Mouse (Mus musculus): ENCODE measurements around the gene Pum2. TPM values are rescaled to one million over a fixed set of nuclear protein-coding genes. Genes with fewer than 3 reads are reported as not detected.

The Pum2 gene
- total RNA-seq, 1 experiment from 2014 or later: 138 TPM

DNA sequence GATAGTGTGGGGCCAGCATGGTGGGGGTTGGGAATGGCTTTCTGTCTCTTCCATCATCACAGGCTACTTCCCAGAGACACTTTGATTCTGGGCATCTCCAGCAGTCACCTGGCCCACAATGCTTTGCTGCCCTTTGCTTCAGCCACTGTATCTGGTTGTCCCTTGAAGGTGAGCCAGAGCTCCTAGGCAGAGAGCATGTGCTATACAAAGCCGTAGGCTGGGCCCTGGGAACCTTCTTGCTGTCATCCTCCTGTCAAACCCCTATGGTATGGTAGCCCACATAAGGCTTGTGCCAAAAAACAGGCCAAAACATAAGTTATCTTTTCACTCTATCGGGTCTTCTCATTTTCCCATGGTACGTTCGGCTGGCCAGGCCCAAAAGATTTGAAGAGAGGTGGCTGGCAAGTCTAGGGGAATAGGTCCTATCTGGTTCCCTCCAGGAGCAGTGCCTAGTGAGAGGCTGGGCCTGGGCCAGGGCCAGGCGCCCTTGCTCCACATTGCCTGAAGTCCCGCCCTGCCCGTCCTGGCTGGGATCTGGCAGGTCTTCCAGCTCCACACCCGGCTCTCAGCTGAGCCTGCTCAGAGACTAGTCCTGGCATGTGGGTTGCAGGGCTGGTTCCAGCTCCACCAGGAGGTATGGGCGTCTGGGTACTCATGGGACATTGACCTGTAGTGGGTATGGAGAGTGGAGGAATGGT is 107.9 kb downstream of the Pum2 start:
- no peak for ATAC-seq (replicated peaks; ENCODE audit: insufficient number of reproducible peaks, low FRiP score, low TSS enrichment, poor library complexity, severe bottlenecking)

DNA sequence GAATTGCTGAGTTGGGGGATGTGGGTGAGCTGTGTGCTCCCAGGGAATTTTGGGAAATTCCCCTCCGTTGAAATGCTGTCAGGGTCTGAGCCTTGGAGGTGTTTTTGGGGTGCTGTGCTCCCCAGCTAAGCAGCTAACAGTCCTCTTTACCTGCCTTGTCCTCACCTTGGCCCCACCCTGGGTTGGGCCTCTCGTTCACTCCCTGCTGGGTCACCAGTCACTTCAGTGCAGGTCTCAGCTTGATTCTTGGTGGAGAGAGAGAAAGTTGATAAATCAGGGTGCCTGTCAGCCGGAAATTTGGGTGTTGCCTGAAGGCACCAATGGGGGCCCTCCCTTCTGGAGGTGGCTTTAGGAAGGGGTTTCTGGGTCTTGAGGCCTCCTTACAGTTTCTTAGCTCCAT is 108.6 kb downstream of the Pum2 start:
- ATAC-seq (replicated peaks; ENCODE audit: insufficient number of reproducible peaks, low FRiP score, low TSS enrichment, poor library complexity, severe bottlenecking): no peak

GRCm38 (mm10) chr12:8784189-8784588 is 110.3 kb downstream of the Pum2 start:
- no peak for ATAC-seq (replicated peaks; ENCODE audit: insufficient number of reproducible peaks, low FRiP score, low TSS enrichment, poor library complexity, severe bottlenecking)

- no peak for ATAC-seq (replicated peaks; ENCODE audit: insufficient number of reproducible peaks, low FRiP score, low TSS enrichment, poor library complexity, severe bottlenecking)
Measured at GRCm38 (mm10) chr12:8786476-8786875, 112.5 kb downstream of the Pum2 start.

GRCm38 (mm10) chr12:8786984-8787730 is 113.2 kb downstream of the Pum2 start:
- no peak for ATAC-seq (replicated peaks; ENCODE audit: insufficient number of reproducible peaks, low FRiP score, low TSS enrichment, poor library complexity, severe bottlenecking)

DNA sequence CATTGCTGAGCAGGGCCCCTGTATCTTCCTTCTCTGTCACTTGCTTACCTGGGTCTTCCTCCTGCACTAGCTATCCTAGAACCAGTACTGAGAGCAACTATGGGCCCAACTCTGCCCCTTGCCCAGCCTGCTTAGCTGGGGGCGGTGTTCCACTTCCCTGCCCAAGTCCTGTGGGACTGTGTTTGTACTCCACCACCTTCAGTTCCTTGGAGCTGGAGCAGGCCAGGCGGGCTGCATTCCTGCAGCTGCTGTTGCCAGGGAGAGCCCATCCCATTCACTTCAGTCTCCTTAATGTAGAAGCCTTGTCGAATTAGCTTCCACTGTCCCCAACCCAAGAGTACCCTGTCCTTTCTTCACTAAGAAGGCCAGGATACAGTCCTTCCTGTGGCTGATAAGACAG is 114.5 kb downstream of the Pum2 start:
- no peak for ATAC-seq (replicated peaks; ENCODE audit: insufficient number of reproducible peaks, low FRiP score, low TSS enrichment, poor library complexity, severe bottlenecking)

DNA sequence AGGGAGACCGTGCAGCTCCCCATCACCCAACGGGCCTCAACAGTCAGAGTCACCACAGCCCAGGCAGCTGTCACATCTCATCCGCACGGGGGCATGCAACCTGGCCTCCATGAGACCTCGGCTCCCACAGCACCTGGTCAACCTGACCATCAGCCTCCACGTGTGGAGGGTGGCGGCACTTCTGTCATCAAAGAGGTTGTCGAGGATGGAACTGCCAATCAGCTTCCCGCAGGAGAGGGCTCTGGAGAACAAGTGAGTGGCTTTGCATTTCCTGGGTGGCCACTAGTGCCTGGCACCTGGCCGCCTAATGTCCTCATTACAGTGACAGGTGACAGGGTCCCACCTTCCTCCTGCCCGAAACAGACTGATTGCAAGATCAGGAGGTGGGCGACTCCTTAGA is 116.7 kb downstream of the Pum2 start:
- ATAC-seq (replicated peaks; ENCODE audit: insufficient number of reproducible peaks, low FRiP score, low TSS enrichment, poor library complexity, severe bottlenecking): no peak

- ATAC-seq (replicated peaks; ENCODE audit: insufficient number of reproducible peaks, low FRiP score, low TSS enrichment, poor library complexity, severe bottlenecking): no peak
Measured at GRCm38 (mm10) chr12:8793410-8794051, 119.6 kb downstream of the Pum2 start.

- ATAC-seq (replicated peaks; ENCODE audit: insufficient number of reproducible peaks, low FRiP score, low TSS enrichment, poor library complexity, severe bottlenecking): no peak
Measured at GRCm38 (mm10) chr12:8797936-8798335, 124.0 kb downstream of the Pum2 start.

DNA sequence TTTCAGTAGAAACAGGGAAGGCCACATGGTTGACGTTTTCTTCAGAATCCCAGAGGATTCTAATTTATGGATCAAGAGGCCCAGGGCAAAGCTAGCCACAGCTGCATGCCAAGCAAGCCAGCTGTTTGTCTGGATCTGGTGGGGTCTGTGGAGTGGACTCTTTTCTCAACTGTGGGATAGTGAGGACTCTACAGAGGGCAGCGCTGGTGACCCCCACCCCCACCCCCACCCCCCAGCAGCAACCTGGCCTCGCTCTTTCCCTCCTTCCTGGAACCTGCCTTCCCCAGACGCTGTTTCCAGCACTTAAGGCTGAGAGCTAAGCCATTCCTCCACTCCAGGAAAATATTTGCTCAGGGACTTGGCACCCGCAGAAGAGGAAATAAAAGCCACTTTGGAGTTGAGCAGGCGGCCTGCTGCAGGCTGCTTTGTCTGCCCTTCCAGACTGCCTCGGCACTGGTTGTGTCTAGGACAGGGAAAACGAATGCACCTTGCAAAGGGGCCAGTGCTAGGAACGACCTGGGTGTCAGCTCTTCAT is 124.6 kb downstream of the Pum2 start:
- no peak for ATAC-seq (replicated peaks; ENCODE audit: insufficient number of reproducible peaks, low FRiP score, low TSS enrichment, poor library complexity, severe bottlenecking)

Other genes with a start within 250 kb of the Pum2 start
- gene Rhob, start 174.1 kb upstream of the Pum2 start, total RNA-seq (2017): 45.8 to 134 TPM (median 53.2 TPM) in 3 replicates
- not detected in 3 replicates for gene Slc7a15, start 75.1 kb upstream of the Pum2 start, total RNA-seq (2017)
- gene Sdc1, start 97.2 kb downstream of the Pum2 start, total RNA-seq (2017): 4.6 to 7.4 TPM (median 5.4 TPM) in 3 replicates
- 314 to 883 TPM (median 672 TPM) in 3 replicates for gene Laptm4a, start 247.5 kb downstream of the Pum2 start, total RNA-seq (2017)